ENCODE assay signal across 19 mouse cellular contexts in genomic region chr2:85103201-85103600, GRCm38 (mm10). TPM values are rescaled to one million over a fixed set of nuclear protein-coding genes. Genes with fewer than 3 reads are reported as not detected.
"Had no signal": no experiment of that assay in that cellular context is flagged by ENCODE, and none has a peak within 500 bp of the region (broad histone marks: within the 10 kb centered on the region; RNA-seq: fewer than 3 reads in every experiment).

No protein-coding gene starts in this region.

- ATAC-seq: liver, postnatal 0 days; midbrain, embryonic 13.5 days; midbrain, embryonic 15.5 days had no signal

- H3K4me2 ChIP-seq: liver, embryonic 15.5 days; lung, embryonic 15.5 days; midbrain, embryonic 11.5 days; midbrain, embryonic 13.5 days; midbrain, embryonic 15.5 days; neural tube, embryonic 12.5 days; stomach, embryonic 15.5 days had no signal

- H3K9me3 ChIP-seq: liver, embryonic 15.5 days; lung, embryonic 15.5 days; neural tube, embryonic 12.5 days; stomach, embryonic 15.5 days had no signal

- H3K27ac ChIP-seq: liver, embryonic 15.5 days; lung, embryonic 15.5 days; macrophage; midbrain, embryonic 13.5 days; midbrain, embryonic 15.5 days; neural tube, embryonic 12.5 days; stomach, embryonic 15.5 days; stomach, postnatal 0 days had no signal

- H3K27me3 ChIP-seq: liver, embryonic 15.5 days; lung, embryonic 15.5 days; midbrain, embryonic 13.5 days; midbrain, embryonic 15.5 days; neural tube, embryonic 12.5 days; stomach, embryonic 15.5 days had no signal

- H3K4me1 ChIP-seq: liver, embryonic 15.5 days; megakaryocyte, embryonic 14.5 days; midbrain, embryonic 13.5 days; midbrain, embryonic 15.5 days; neural tube, embryonic 12.5 days had no signal

- H3K9ac ChIP-seq: liver, embryonic 15.5 days; liver, postnatal 0 days; lung, embryonic 15.5 days; midbrain, embryonic 13.5 days; midbrain, embryonic 15.5 days; neural tube, embryonic 12.5 days; stomach, embryonic 15.5 days had no signal

- H3K36me3 ChIP-seq: liver, embryonic 15.5 days; lung, embryonic 15.5 days; midbrain, embryonic 13.5 days; midbrain, embryonic 15.5 days; neural tube, embryonic 12.5 days; stomach, embryonic 15.5 days had no signal

- H3K4me3 ChIP-seq: liver, embryonic 15.5 days; lung, embryonic 15.5 days; megakaryocyte, embryonic 14.5 days; midbrain, embryonic 13.5 days; midbrain, embryonic 15.5 days; neural tube, embryonic 12.5 days; stomach, embryonic 15.5 days had no signal

- DNase-seq: liver, postnatal 0 days; lung, adult 2 months; lung, postnatal 14 days; lung, postnatal 36 days; right cerebral cortex, postnatal 14 days; thymus, adult 2 months; thymus, postnatal 25 days; thymus, postnatal 4 days had no signal

RNA-seq across cellular contexts. Expression of gene Aplnr, which starts 32.8 kb away (rescaled TPM):
- total RNA-seq: monocyte, adult 5-6 weeks had no signal
- polyA plus RNA-seq: macrophage had no signal
